Mouse (Mus musculus): ENCODE data around the gene Vps33a. TPM values are rescaled to one million over a fixed set of nuclear protein-coding genes. Genes with fewer than 3 reads are reported as not detected.

Vps33a gene
- polyA plus RNA-seq, 1 experiment from 2014 or later = 23.7 TPM

GRCm38 (mm10) chr5:123603496-123603895 lies 30.7 kb upstream of the Vps33a start:
- Histone ChIP-seq H3K4me3 (ENCODE audit: control insufficient read depth in 1 of 2, insufficient read depth in 1 of 2, low read depth in 1 of 2, low read length in 2 of 2) (no peak overlapping the region), H3K4me2 (ENCODE audit: low read length) (no peak overlapping the region), H3K27ac (replicated peaks in 1 of 2; ENCODE audit: control insufficient read depth in 1 of 2, insufficient read depth in 1 of 2, low read depth in 2 of 2, low read length in 2 of 2) (no peak overlapping the region; a peak in 2 of 4 replicates), H3K36me3 (ENCODE audit: control insufficient read depth, insufficient read depth, low read length) (peaks cover 85% of the 10 kb centered on the region), H3K4me1 (ENCODE audit: control insufficient read depth in 2 of 2, insufficient read depth in 2 of 2, low read length in 2 of 2) (peaks cover 5 to 8% of the 10 kb centered on the region in 2 experiments; a peak in 3 of 4 replicates), H3K27me3 (ENCODE audit: control insufficient read depth, insufficient read depth, low read length) (no peaks in the 10 kb centered on the region), H3K9me3 (ENCODE audit: control insufficient read depth, low read length) (no peaks in the 10 kb centered on the region), H3K9ac (ENCODE audit: low read length) (no peak overlapping the region)
- no peak for ATAC-seq (ENCODE audit: insufficient number of reproducible peaks, insufficient read depth, low FRiP score, low read depth)
- 22% methylated on average over 11 of the region's 11 CpGs for WGBS

GRCm38 (mm10) chr5:123602174-123602573 lies 29.3 kb upstream of the Vps33a start:
- 81% methylated on average over 6 of the region's 6 CpGs for WGBS
- peaks cover 81% of the 10 kb centered on the region for H3K36me3 ChIP-seq (ENCODE audit: control insufficient read depth, insufficient read depth, low read length)

GRCm38 (mm10) chr5:123599319-123599718 lies 26.5 kb upstream of the Vps33a start:
- no peak overlapping the region for H3K4me3 ChIP-seq (ENCODE audit: control insufficient read depth in 1 of 2, insufficient read depth in 1 of 2, low read depth in 1 of 2, low read length in 2 of 2)
- H3K4me2 ChIP-seq (ENCODE audit: low read length) = no peak overlapping the region
- WGBS = 37% methylated on average over 6 of the region's 6 CpGs
- no peak for ATAC-seq (ENCODE audit: insufficient number of reproducible peaks, insufficient read depth, low FRiP score, low read depth)
- H3K36me3 ChIP-seq (ENCODE audit: control insufficient read depth, insufficient read depth, low read length) = peaks cover 75% of the 10 kb centered on the region
- H3K4me1 ChIP-seq (ENCODE audit: control insufficient read depth in 2 of 2, insufficient read depth in 2 of 2, low read length in 2 of 2) = peaks cover 3 to 13% of the 10 kb centered on the region in 2 experiments
- no peaks in the 10 kb centered on the region for H3K9me3 ChIP-seq (ENCODE audit: control insufficient read depth, low read length)
- no peaks in the 10 kb centered on the region for H3K27me3 ChIP-seq (ENCODE audit: control insufficient read depth, insufficient read depth, low read length)
- H3K27ac ChIP-seq (replicated peaks in 1 of 2; ENCODE audit: control insufficient read depth in 1 of 2, insufficient read depth in 1 of 2, low read depth in 2 of 2, low read length in 2 of 2) = no peak overlapping the region
- H3K9ac ChIP-seq (ENCODE audit: low read length) = no peak overlapping the region

More at GRCm38 (mm10) chr5:123602174-123602573, 29.3 kb upstream of the Vps33a start:
- Histone ChIP-seq H3K9ac (ENCODE audit: low read length) (no peak overlapping the region), H3K27ac (replicated peaks in 1 of 2; ENCODE audit: control insufficient read depth in 1 of 2, insufficient read depth in 1 of 2, low read depth in 2 of 2, low read length in 2 of 2) (no peak overlapping the region), H3K27me3 (ENCODE audit: control insufficient read depth, insufficient read depth, low read length) (no peaks in the 10 kb centered on the region), H3K4me3 (ENCODE audit: control insufficient read depth in 1 of 2, insufficient read depth in 1 of 2, low read depth in 1 of 2, low read length in 2 of 2) (no peak overlapping the region), H3K9me3 (ENCODE audit: control insufficient read depth, low read length) (no peaks in the 10 kb centered on the region), H3K4me1 (ENCODE audit: control insufficient read depth in 2 of 2, insufficient read depth in 2 of 2, low read length in 2 of 2) (peaks cover 3 to 15% of the 10 kb centered on the region in 2 experiments), H3K4me2 (ENCODE audit: low read length) (no peak overlapping the region)
- ATAC-seq (ENCODE audit: insufficient number of reproducible peaks, insufficient read depth, low FRiP score, low read depth) = no peak

GRCm38 (mm10) chr5:123593622-123594280 lies 20.9 kb upstream of the Vps33a start:
- Histone ChIP-seq H3K9ac (ENCODE audit: low read length) (peak overlapping the region; percentile 34), H3K27ac (replicated peaks in 1 of 2; ENCODE audit: control insufficient read depth in 1 of 2, insufficient read depth in 1 of 2, low read depth in 2 of 2, low read length in 2 of 2) (peak overlapping the region in 1 of 2 experiments; percentile 50; a peak in 2 of 4 replicates), H3K4me3 (ENCODE audit: control insufficient read depth in 1 of 2, insufficient read depth in 1 of 2, low read depth in 1 of 2, low read length in 2 of 2) (no peak overlapping the region), H3K9me3 (ENCODE audit: control insufficient read depth, low read length) (no peaks in the 10 kb centered on the region), H3K36me3 (ENCODE audit: control insufficient read depth, insufficient read depth, low read length) (peaks cover 74% of the 10 kb centered on the region), H3K4me2 (ENCODE audit: low read length) (no peak overlapping the region), H3K4me1 (ENCODE audit: control insufficient read depth in 2 of 2, insufficient read depth in 2 of 2, low read length in 2 of 2) (peaks cover 7 to 19% of the 10 kb centered on the region in 2 experiments), H3K27me3 (ENCODE audit: control insufficient read depth, insufficient read depth, low read length) (no peaks in the 10 kb centered on the region)
- WGBS = 42% methylated on average over 10 of the region's 10 CpGs
- ATAC-seq (ENCODE audit: insufficient number of reproducible peaks, insufficient read depth, low FRiP score, low read depth) = no peak

GRCm38 (mm10) chr5:123580043-123580442 lies 7.2 kb upstream of the Vps33a start:
- H3K36me3 ChIP-seq (ENCODE audit: control insufficient read depth, insufficient read depth, low read length) = peaks cover 68% of the 10 kb centered on the region
- no peak for ATAC-seq (ENCODE audit: insufficient number of reproducible peaks, insufficient read depth, low FRiP score, low read depth)
- H3K27me3 ChIP-seq (ENCODE audit: control insufficient read depth, insufficient read depth, low read length) = no peaks in the 10 kb centered on the region
- WGBS = 86% methylated on average over 6 of the region's 6 CpGs
- no peak overlapping the region for H3K4me3 ChIP-seq (ENCODE audit: control insufficient read depth in 1 of 2, insufficient read depth in 1 of 2, low read depth in 1 of 2, low read length in 2 of 2)
- H3K9me3 ChIP-seq (ENCODE audit: control insufficient read depth, low read length) = no peaks in the 10 kb centered on the region
- no peak overlapping the region for H3K9ac ChIP-seq (ENCODE audit: low read length)
- H3K4me2 ChIP-seq (ENCODE audit: low read length) = no peak overlapping the region
- no peak overlapping the region for H3K27ac ChIP-seq (replicated peaks in 1 of 2; ENCODE audit: control insufficient read depth in 1 of 2, insufficient read depth in 1 of 2, low read depth in 2 of 2, low read length in 2 of 2)
- H3K4me1 ChIP-seq (ENCODE audit: control insufficient read depth in 2 of 2, insufficient read depth in 2 of 2, low read length in 2 of 2) = no peaks in the 10 kb centered on the region

- Histone ChIP-seq H3K4me3 (ENCODE audit: control insufficient read depth in 1 of 2, insufficient read depth in 1 of 2, low read depth in 1 of 2, low read length in 2 of 2) (no peak overlapping the region), H3K9me3 (ENCODE audit: control insufficient read depth, low read length) (no peaks in the 10 kb centered on the region), H3K27ac (replicated peaks in 1 of 2; ENCODE audit: control insufficient read depth in 1 of 2, insufficient read depth in 1 of 2, low read depth in 2 of 2, low read length in 2 of 2) (no peak overlapping the region), H3K9ac (ENCODE audit: low read length) (no peak overlapping the region), H3K36me3 (ENCODE audit: control insufficient read depth, insufficient read depth, low read length) (peaks cover 45% of the 10 kb centered on the region), H3K27me3 (ENCODE audit: control insufficient read depth, insufficient read depth, low read length) (no peaks in the 10 kb centered on the region), H3K4me1 (ENCODE audit: control insufficient read depth in 2 of 2, insufficient read depth in 2 of 2, low read length in 2 of 2) (peaks cover 2 to 7% of the 10 kb centered on the region in 2 experiments; a peak in 3 of 4 replicates), H3K4me2 (ENCODE audit: low read length) (no peak overlapping the region)
- 82% methylated on average over 3 of the region's 3 CpGs for WGBS
- ATAC-seq (ENCODE audit: insufficient number of reproducible peaks, insufficient read depth, low FRiP score, low read depth) = no peak
These were observed 3.9 kb upstream of the Vps33a start for GRCm38 (mm10) chr5:123576696-123577095.

GRCm38 (mm10) chr5:123573362-123573761 lies 524 bp upstream of the Vps33a start:
- H3K27ac ChIP-seq (replicated peaks in 1 of 2; ENCODE audit: control insufficient read depth in 1 of 2, insufficient read depth in 1 of 2, low read depth in 2 of 2, low read length in 2 of 2) = no peak overlapping the region
- 60% methylated on average over 8 of the region's 8 CpGs for WGBS
- ATAC-seq (ENCODE audit: insufficient number of reproducible peaks, insufficient read depth, low FRiP score, low read depth) = no peak
- H3K4me3 ChIP-seq (ENCODE audit: control insufficient read depth in 1 of 2, insufficient read depth in 1 of 2, low read depth in 1 of 2, low read length in 2 of 2) = peak overlapping the region; percentile 56 to 93
- no peaks in the 10 kb centered on the region for H3K27me3 ChIP-seq (ENCODE audit: control insufficient read depth, insufficient read depth, low read length)
- peaks cover 2 to 9% of the 10 kb centered on the region in 2 experiments; a peak in 3 of 4 replicates for H3K4me1 ChIP-seq (ENCODE audit: control insufficient read depth in 2 of 2, insufficient read depth in 2 of 2, low read length in 2 of 2)
- no peaks in the 10 kb centered on the region for H3K9me3 ChIP-seq (ENCODE audit: control insufficient read depth, low read length)
- peaks cover 37% of the 10 kb centered on the region for H3K36me3 ChIP-seq (ENCODE audit: control insufficient read depth, insufficient read depth, low read length)
- 0 out of 2 replicates have a peak overlapping the region, but pooled peaks have one; percentile 7 for H3K9ac ChIP-seq (ENCODE audit: low read length)
- peak overlapping the region; percentile 76 for H3K4me2 ChIP-seq (ENCODE audit: low read length)

All from heart, embryonic 14.5 days (tissue).